Mouse (Mus musculus): ENCODE measurements around the gene Frk. TPM values are rescaled to one million over a fixed set of nuclear protein-coding genes. Genes with fewer than 3 reads are reported as not detected.

Frk gene
- polyA plus RNA-seq, 1 experiment from 2014 or later: 2.2 TPM

DNA sequence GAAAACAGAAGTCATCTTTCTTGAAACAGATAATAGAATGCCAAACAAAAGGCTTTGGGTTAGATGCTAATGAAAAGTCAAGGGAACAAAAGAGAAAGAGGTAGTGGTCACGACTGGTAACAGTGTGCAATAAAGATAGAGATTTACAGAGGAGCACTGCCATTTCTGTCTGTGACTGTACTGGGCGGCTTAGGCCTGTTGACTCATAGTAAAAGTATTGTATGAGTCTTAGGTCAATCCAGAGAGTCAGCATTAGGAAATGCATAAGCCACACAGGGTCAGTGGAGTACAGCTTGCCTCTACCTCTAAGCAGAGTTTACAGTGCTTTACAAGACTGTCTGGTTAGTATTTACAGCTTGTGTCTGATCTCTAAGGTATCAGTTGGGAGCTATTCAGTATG is 24.6 kb downstream of the Frk start:
- Histone ChIP-seq H3K27me3 (ENCODE audit: control insufficient read depth, insufficient read depth, low read length) (no peaks in the 10 kb centered on the region), H3K9me3 (ENCODE audit: control insufficient read depth, low read length) (no peaks in the 10 kb centered on the region), H3K4me1 (ENCODE audit: control insufficient read depth, insufficient read depth, low read length) (no peaks in the 10 kb centered on the region), H3K4me3 (ENCODE audit: low read depth, low read length) (no peak overlapping the region), H3K4me2 (ENCODE audit: low read depth) (no peak overlapping the region), H3K36me3 (ENCODE audit: control insufficient read depth, insufficient read depth, low read length) (no peaks in the 10 kb centered on the region), H3K27ac (ENCODE audit: low read depth, low read length) (no peak overlapping the region), H3K9ac (ENCODE audit: low read length) (no peak overlapping the region)
- ATAC-seq (ENCODE audit: insufficient read depth, low FRiP score, low TSS enrichment): no peak
- WGBS: 55% methylated on average over 2 of the region's 2 CpGs
- no peak for DNase-seq (ENCODE audit: low spot score)

DNA sequence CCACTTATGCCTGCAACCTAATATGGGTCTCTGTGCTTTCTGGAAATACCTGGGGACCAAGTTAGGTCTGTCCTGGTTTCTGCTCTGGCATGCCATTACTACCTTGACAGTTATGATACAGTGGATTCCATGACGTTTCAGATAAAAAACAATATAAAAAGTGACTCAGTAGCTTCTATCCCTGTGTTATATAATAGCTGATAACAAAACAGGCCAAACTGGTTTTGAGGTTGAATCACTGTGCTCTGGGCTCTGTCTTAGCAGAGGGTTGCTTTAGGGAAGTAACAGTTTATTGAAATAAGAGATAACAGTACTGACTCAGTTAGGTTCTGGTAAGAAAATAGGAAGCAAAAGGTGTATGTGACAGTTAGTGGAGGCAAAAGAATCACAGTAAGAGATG is 25.4 kb downstream of the Frk start:
- Histone ChIP-seq H3K4me3 (ENCODE audit: low read depth, low read length) (no peak overlapping the region), H3K4me1 (ENCODE audit: control insufficient read depth, insufficient read depth, low read length) (no peaks in the 10 kb centered on the region), H3K9ac (ENCODE audit: low read length) (no peak overlapping the region), H3K9me3 (ENCODE audit: control insufficient read depth, low read length) (no peaks in the 10 kb centered on the region), H3K27ac (ENCODE audit: low read depth, low read length) (no peak overlapping the region), H3K27me3 (ENCODE audit: control insufficient read depth, insufficient read depth, low read length) (no peaks in the 10 kb centered on the region), H3K4me2 (ENCODE audit: low read depth) (no peak overlapping the region), H3K36me3 (ENCODE audit: control insufficient read depth, insufficient read depth, low read length) (no peaks in the 10 kb centered on the region)
- ATAC-seq (ENCODE audit: insufficient read depth, low FRiP score, low TSS enrichment) (no peak), DNase-seq (ENCODE audit: low spot score) (no peak)
- WGBS: 74% methylated on average over 1 of the region's 1 CpGs

DNA sequence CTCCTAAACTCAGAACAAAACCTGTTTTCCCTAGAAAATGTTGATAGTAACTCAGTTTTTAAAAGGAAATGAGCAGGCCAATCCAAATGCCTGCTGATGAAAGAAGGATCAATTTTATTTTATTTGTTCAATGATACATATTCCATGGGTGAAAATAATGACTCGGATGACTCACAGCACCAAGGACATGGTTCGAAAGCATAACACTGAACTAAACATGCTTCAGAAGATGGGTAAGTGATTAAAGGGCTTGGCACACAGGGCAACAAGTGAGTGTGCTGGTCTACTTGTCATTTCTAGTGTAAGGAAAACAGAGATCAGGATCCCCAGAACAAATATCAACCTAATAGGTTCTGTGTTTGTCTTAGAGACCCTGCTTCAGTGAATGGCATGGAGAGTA is 26.1 kb downstream of the Frk start:
- H3K9me3 ChIP-seq (ENCODE audit: control insufficient read depth, low read length): no peaks in the 10 kb centered on the region

GRCm38 (mm10) chr10:34511192-34511591 is 28.0 kb downstream of the Frk start:
- Histone ChIP-seq H3K27ac (ENCODE audit: low read depth, low read length) (no peak overlapping the region), H3K27me3 (ENCODE audit: control insufficient read depth, insufficient read depth, low read length) (no peaks in the 10 kb centered on the region), H3K4me2 (ENCODE audit: low read depth) (no peak overlapping the region), H3K9me3 (ENCODE audit: control insufficient read depth, low read length) (no peaks in the 10 kb centered on the region), H3K4me3 (ENCODE audit: low read depth, low read length) (no peak overlapping the region), H3K36me3 (ENCODE audit: control insufficient read depth, insufficient read depth, low read length) (no peaks in the 10 kb centered on the region), H3K4me1 (ENCODE audit: control insufficient read depth, insufficient read depth, low read length) (no peaks in the 10 kb centered on the region), H3K9ac (ENCODE audit: low read length) (no peak overlapping the region)
- DNase-seq (ENCODE audit: low spot score) (no peak), ATAC-seq (ENCODE audit: insufficient read depth, low FRiP score, low TSS enrichment) (no peak)
- WGBS: 94% methylated on average over 3 of the region's 3 CpGs

More for the DNA sequence above, 26.1 kb downstream of the Frk start:
- no peak overlapping the region for H3K4me3 ChIP-seq (ENCODE audit: low read depth, low read length)
- H3K9ac ChIP-seq (ENCODE audit: low read length): no peak overlapping the region
- H3K27me3 ChIP-seq (ENCODE audit: control insufficient read depth, insufficient read depth, low read length): no peaks in the 10 kb centered on the region
- H3K4me2 ChIP-seq (ENCODE audit: low read depth): no peak overlapping the region
- no peak overlapping the region for H3K27ac ChIP-seq (ENCODE audit: low read depth, low read length)
- H3K36me3 ChIP-seq (ENCODE audit: control insufficient read depth, insufficient read depth, low read length): no peaks in the 10 kb centered on the region
- no peak for DNase-seq (ENCODE audit: low spot score)
- ATAC-seq (ENCODE audit: insufficient read depth, low FRiP score, low TSS enrichment): no peak
- no peaks in the 10 kb centered on the region for H3K4me1 ChIP-seq (ENCODE audit: control insufficient read depth, insufficient read depth, low read length)
- WGBS: 89% methylated on average over 2 of the region's 2 CpGs

- H3K4me2 ChIP-seq (ENCODE audit: low read depth): no peak overlapping the region
- no peaks in the 10 kb centered on the region for H3K36me3 ChIP-seq (ENCODE audit: control insufficient read depth, insufficient read depth, low read length)
- no peaks in the 10 kb centered on the region for H3K27me3 ChIP-seq (ENCODE audit: control insufficient read depth, insufficient read depth, low read length)
- ATAC-seq (ENCODE audit: insufficient read depth, low FRiP score, low TSS enrichment) (no peak), DNase-seq (ENCODE audit: low spot score) (no peak)
- 41% methylated on average over 4 of the region's 4 CpGs for WGBS
- no peak overlapping the region for H3K4me3 ChIP-seq (ENCODE audit: low read depth, low read length)
- no peak overlapping the region for H3K27ac ChIP-seq (ENCODE audit: low read depth, low read length)
- no peak overlapping the region for H3K9ac ChIP-seq (ENCODE audit: low read length)
- H3K4me1 ChIP-seq (ENCODE audit: control insufficient read depth, insufficient read depth, low read length): no peaks in the 10 kb centered on the region
- no peaks in the 10 kb centered on the region for H3K9me3 ChIP-seq (ENCODE audit: control insufficient read depth, low read length)
Observed at GRCm38 (mm10) chr10:34512551-34512950, 29.4 kb downstream of the Frk start.

DNA sequence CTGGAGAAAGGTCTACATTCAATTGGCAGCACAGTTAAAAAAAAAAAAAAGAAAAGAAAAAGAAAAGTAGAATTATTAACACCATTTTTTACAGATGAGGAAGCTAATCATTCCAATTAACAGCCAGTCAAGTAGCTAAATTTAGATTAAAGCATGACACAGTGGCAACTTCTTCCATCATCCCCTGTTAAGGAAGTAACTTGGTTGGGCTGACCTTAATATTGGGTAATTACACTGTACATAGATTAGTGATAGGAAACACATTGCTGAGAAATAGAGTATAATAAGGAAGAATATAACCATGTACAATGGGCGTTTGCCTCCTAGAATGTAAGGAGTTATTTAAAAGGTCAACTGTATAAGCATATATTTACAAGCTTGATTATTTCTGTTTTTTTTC is 42.4 kb downstream of the Frk start:
- no peaks in the 10 kb centered on the region for H3K4me1 ChIP-seq (ENCODE audit: control insufficient read depth, insufficient read depth, low read length)
- H3K36me3 ChIP-seq (ENCODE audit: control insufficient read depth, insufficient read depth, low read length): no peaks in the 10 kb centered on the region
- WGBS: 93% methylated on average over 1 of the region's 1 CpGs
- H3K27me3 ChIP-seq (ENCODE audit: control insufficient read depth, insufficient read depth, low read length): no peaks in the 10 kb centered on the region
- H3K9ac ChIP-seq (ENCODE audit: low read length): no peak overlapping the region
- ATAC-seq (ENCODE audit: insufficient read depth, low FRiP score, low TSS enrichment) (no peak), DNase-seq (ENCODE audit: low spot score) (no peak)
- no peak overlapping the region for H3K4me3 ChIP-seq (ENCODE audit: low read depth, low read length)
- no peak overlapping the region for H3K4me2 ChIP-seq (ENCODE audit: low read depth)
- no peak overlapping the region for H3K27ac ChIP-seq (ENCODE audit: low read depth, low read length)
- H3K9me3 ChIP-seq (ENCODE audit: control insufficient read depth, low read length): no peaks in the 10 kb centered on the region

GRCm38 (mm10) chr10:34531766-34532165 is 48.6 kb downstream of the Frk start:
- Histone ChIP-seq H3K9me3 (ENCODE audit: control insufficient read depth, low read length) (no peaks in the 10 kb centered on the region), H3K27ac (ENCODE audit: low read depth, low read length) (no peak overlapping the region), H3K9ac (ENCODE audit: low read length) (no peak overlapping the region), H3K4me3 (ENCODE audit: low read depth, low read length) (no peak overlapping the region), H3K4me1 (ENCODE audit: control insufficient read depth, insufficient read depth, low read length) (no peaks in the 10 kb centered on the region), H3K27me3 (ENCODE audit: control insufficient read depth, insufficient read depth, low read length) (no peaks in the 10 kb centered on the region), H3K36me3 (ENCODE audit: control insufficient read depth, insufficient read depth, low read length) (no peaks in the 10 kb centered on the region), H3K4me2 (ENCODE audit: low read depth) (no peak overlapping the region)
- no peak for ATAC-seq (ENCODE audit: insufficient read depth, low FRiP score, low TSS enrichment)
- 83% methylated on average over 1 of the region's 1 CpGs for whole genome bisulfite sequencing
- no peak for DNase-seq (ENCODE audit: low spot score)

GRCm38 (mm10) chr10:34532507-34532906 is 49.3 kb downstream of the Frk start:
- Histone ChIP-seq H3K27me3 (ENCODE audit: control insufficient read depth, insufficient read depth, low read length) (no peaks in the 10 kb centered on the region), H3K9me3 (ENCODE audit: control insufficient read depth, low read length) (no peaks in the 10 kb centered on the region), H3K4me1 (ENCODE audit: control insufficient read depth, insufficient read depth, low read length) (no peaks in the 10 kb centered on the region), H3K9ac (ENCODE audit: low read length) (no peak overlapping the region), H3K36me3 (ENCODE audit: control insufficient read depth, insufficient read depth, low read length) (no peaks in the 10 kb centered on the region), H3K4me2 (ENCODE audit: low read depth) (no peak overlapping the region), H3K4me3 (ENCODE audit: low read depth, low read length) (no peak overlapping the region), H3K27ac (ENCODE audit: low read depth, low read length) (no peak overlapping the region)
- 93% methylated on average over 1 of the region's 1 CpGs for WGBS
- no peak for DNase-seq (ENCODE audit: low spot score)
- no peak for ATAC-seq (ENCODE audit: insufficient read depth, low FRiP score, low TSS enrichment)

GRCm38 (mm10) chr10:34540687-34541086 is 57.5 kb downstream of the Frk start:
- Histone ChIP-seq H3K36me3 (ENCODE audit: control insufficient read depth, insufficient read depth, low read length) (no peaks in the 10 kb centered on the region), H3K9me3 (ENCODE audit: control insufficient read depth, low read length) (no peaks in the 10 kb centered on the region), H3K9ac (ENCODE audit: low read length) (no peak overlapping the region), H3K4me3 (ENCODE audit: low read depth, low read length) (no peak overlapping the region), H3K27me3 (ENCODE audit: control insufficient read depth, insufficient read depth, low read length) (no peaks in the 10 kb centered on the region), H3K4me1 (ENCODE audit: control insufficient read depth, insufficient read depth, low read length) (no peaks in the 10 kb centered on the region), H3K27ac (ENCODE audit: low read depth, low read length) (no peak overlapping the region), H3K4me2 (ENCODE audit: low read depth) (no peak overlapping the region)
- no peak for ATAC-seq (ENCODE audit: insufficient read depth, low FRiP score, low TSS enrichment)
- DNase-seq (ENCODE audit: low spot score): no peak
- 96% methylated on average over 2 of the region's 2 CpGs for WGBS

Data from neural tube, embryonic 11.5 days (tissue).